Mouse (Mus musculus): ENCODE data around the gene Emilin3. TPM values are rescaled to one million over a fixed set of nuclear protein-coding genes. Genes with fewer than 3 reads are reported as not detected.

The Emilin3 gene
- total RNA-seq, 4 experiments from 2014 or later, result 0.12 to 0.20 (median 0.18) TPM; not detected in 1

GRCm38 (mm10) chr2:160917313-160917712 lies 5.2 kb upstream of the Emilin3 start:
- no peak for DNase-seq (ENCODE audit: low spot score in 2 of 2)

- DNase-seq (ENCODE audit: low spot score in 2 of 2), result no peak
Measured at GRCm38 (mm10) chr2:160916714-160917113, 4.6 kb upstream of the Emilin3 start.

- DNase-seq (ENCODE audit: low spot score in 2 of 2), result no peak
Measured at GRCm38 (mm10) chr2:160915821-160916610, 3.9 kb upstream of the Emilin3 start.

GRCm38 (mm10) chr2:160914656-160915055 lies 2.5 kb upstream of the Emilin3 start:
- no peak for DNase-seq (ENCODE audit: low spot score in 2 of 2)

- no peak for DNase-seq (ENCODE audit: low spot score in 2 of 2)
Measured at GRCm38 (mm10) chr2:160911558-160912201, 448 bp downstream of the Emilin3 start.

- no peak for DNase-seq (ENCODE audit: low spot score in 2 of 2)
Measured at GRCm38 (mm10) chr2:160910633-160911032, 1.5 kb downstream of the Emilin3 start.

- DNase-seq (ENCODE audit: low spot score in 2 of 2), result no peak
Measured at GRCm38 (mm10) chr2:160908607-160909006, 3.5 kb downstream of the Emilin3 start.

GRCm38 (mm10) chr2:160906101-160906500 lies 6.0 kb downstream of the Emilin3 start:
- no peak for DNase-seq (ENCODE audit: low spot score in 2 of 2)

- no peak for DNase-seq (ENCODE audit: low spot score in 2 of 2)
Measured at GRCm38 (mm10) chr2:160905301-160905700, 6.8 kb downstream of the Emilin3 start.

- DNase-seq (ENCODE audit: low spot score in 2 of 2), result no peak
Measured at GRCm38 (mm10) chr2:160901656-160902412, 10.3 kb downstream of the Emilin3 start.

- no peak for DNase-seq (ENCODE audit: low spot score in 2 of 2)
Measured at GRCm38 (mm10) chr2:160891697-160892096, 20.4 kb downstream of the Emilin3 start.

GRCm38 (mm10) chr2:160891045-160891444 lies 21.1 kb downstream of the Emilin3 start:
- no peak for DNase-seq (ENCODE audit: low spot score in 2 of 2)

GRCm38 (mm10) chr2:160887859-160888258 lies 24.3 kb downstream of the Emilin3 start:
- no peak for DNase-seq (ENCODE audit: low spot score in 2 of 2)

- peak; percentile 70 to 87 for DNase-seq (ENCODE audit: low spot score in 2 of 2)
Measured at GRCm38 (mm10) chr2:160887284-160887683, 24.8 kb downstream of the Emilin3 start.

GRCm38 (mm10) chr2:160886221-160886620 lies 25.9 kb downstream of the Emilin3 start:
- DNase-seq (ENCODE audit: low spot score in 2 of 2), result no peak

- no peak for DNase-seq (ENCODE audit: low spot score in 2 of 2)
Measured at GRCm38 (mm10) chr2:160884830-160885229, 27.3 kb downstream of the Emilin3 start.

- DNase-seq (ENCODE audit: low spot score in 2 of 2), result peak in 1 of 2 experiments; percentile 28
Measured at GRCm38 (mm10) chr2:160883912-160884311, 28.2 kb downstream of the Emilin3 start.

- DNase-seq (ENCODE audit: low spot score in 2 of 2), result no peak
Measured at GRCm38 (mm10) chr2:160882436-160882835, 29.7 kb downstream of the Emilin3 start.

GRCm38 (mm10) chr2:160881462-160882101 lies 30.5 kb downstream of the Emilin3 start:
- no peak for DNase-seq (ENCODE audit: low spot score in 2 of 2)

GRCm38 (mm10) chr2:160880453-160881195 lies 31.5 kb downstream of the Emilin3 start, which contains the start of gene Lpin3:
Gene Lpin3, plus strand, starts transcription at chr2:160880670.
- peak in 1 of 2 experiments; percentile 36 for DNase-seq (ENCODE audit: low spot score in 2 of 2)

GRCm38 (mm10) chr2:160876115-160876514 lies 36.0 kb downstream of the Emilin3 start:
- DNase-seq (ENCODE audit: low spot score in 2 of 2), result no peak
